Mouse (Mus musculus) spleen, embryonic (tissue): ENCODE results near the gene Mettl7a2.
"Not testable (repeated sequence)": the region's sequence is repeated elsewhere in the genome, so short reads cannot be mapped to it uniquely, and the experiment has no call there.

Source experiments
- CTCF ChIA-PET: fragments of 350-600 bp; sonication (Branson Sonifier 250); formaldehyde crosslinking; loops from one replicate; lab custom pipeline; 2022; lab: Charles Lee

Mettl7a2 gene

GRCm38 (mm10) chr15:100337328-100337727, 15.7 kb upstream of the Mettl7a2 start:
- CTCF ChIA-PET: not testable (repeated sequence)

- CTCF ChIA-PET: not testable (repeated sequence)
Observed at GRCm38 (mm10) chr15:100337847-100338246, 15.2 kb upstream of the Mettl7a2 start.

GRCm38 (mm10) chr15:100341314-100341980, 11.6 kb upstream of the Mettl7a2 start:
- CTCF ChIA-PET: not testable (repeated sequence)

- CTCF ChIA-PET: no interaction called here
Observed at GRCm38 (mm10) chr15:100345484-100345883, 7.5 kb upstream of the Mettl7a2 start.

- CTCF ChIA-PET: no interaction called here
Observed at GRCm38 (mm10) chr15:100346761-100347160, 6.2 kb upstream of the Mettl7a2 start.

- CTCF ChIA-PET: no interaction called here
Observed at GRCm38 (mm10) chr15:100349496-100349895, 3.5 kb upstream of the Mettl7a2 start.

- CTCF ChIA-PET: no interaction called here
Observed at GRCm38 (mm10) chr15:100351501-100352060, 1.4 kb upstream of the Mettl7a2 start.

- CTCF ChIA-PET: not testable (repeated sequence)
Observed at GRCm38 (mm10) chr15:100353399-100353798, 399 bp downstream of the Mettl7a2 start.

- CTCF ChIA-PET: no interaction called here
Observed at GRCm38 (mm10) chr15:100355876-100356275, 2.9 kb downstream of the Mettl7a2 start.

- CTCF ChIA-PET: no interaction called here
Observed at GRCm38 (mm10) chr15:100364242-100364641, 11.2 kb downstream of the Mettl7a2 start, which contains the start of gene Higd1c. TSS of gene Higd1c (plus strand) at chr15:100364542.

- CTCF ChIA-PET: not testable (repeated sequence)
Observed at GRCm38 (mm10) chr15:100365967-100366366, 13.0 kb downstream of the Mettl7a2 start.

- CTCF ChIA-PET: no interaction called here
Observed at GRCm38 (mm10) chr15:100367119-100367518, 14.1 kb downstream of the Mettl7a2 start.

- CTCF ChIA-PET: interaction anchor here (0.6 kb wide), 1 partner anchor 73 kb away, joined by 5 read pairs; no protein-coding TSS in a partner anchor
Observed at GRCm38 (mm10) chr15:100375066-100375465, 22.1 kb downstream of the Mettl7a2 start.

- CTCF ChIA-PET: not testable (repeated sequence)
Observed at GRCm38 (mm10) chr15:100377847-100378505, 25.0 kb downstream of the Mettl7a2 start.

- CTCF ChIA-PET: interaction anchor here (0.6 kb wide), 1 partner anchor 122 kb away, joined by 5 read pairs; no protein-coding TSS in a partner anchor
Observed at GRCm38 (mm10) chr15:100379658-100380057, 26.7 kb downstream of the Mettl7a2 start.

GRCm38 (mm10) chr15:100380104-100380503, 27.1 kb downstream of the Mettl7a2 start:
- CTCF ChIA-PET: no interaction called here

GRCm38 (mm10) chr15:100385705-100386104, 32.7 kb downstream of the Mettl7a2 start:
- CTCF ChIA-PET: interaction anchor here (1.3 kb wide), 1 partner anchor 70 kb away, joined by 3 read pairs; no protein-coding TSS in a partner anchor

GRCm38 (mm10) chr15:100387544-100388223, 34.7 kb downstream of the Mettl7a2 start:
- CTCF ChIA-PET: interaction anchor here (0.6 kb wide), 1 partner anchor 35 kb away, joined by 4 read pairs; no protein-coding TSS in a partner anchor

- CTCF ChIA-PET: interaction anchor here (0.6 kb wide), 1 partner anchor 35 kb away, joined by 4 read pairs; no protein-coding TSS in a partner anchor
Observed at GRCm38 (mm10) chr15:100388224-100388835, 35.3 kb downstream of the Mettl7a2 start.

GRCm38 (mm10) chr15:100388886-100389285, 35.9 kb downstream of the Mettl7a2 start:
- CTCF ChIA-PET: no interaction called here

GRCm38 (mm10) chr15:100391066-100391465, 38.1 kb downstream of the Mettl7a2 start:
- CTCF ChIA-PET: no interaction called here
